Mouse (Mus musculus) midbrain, postnatal 0 days (tissue): ENCODE data around the gene Ctdnep1. TPM values are rescaled to one million over a fixed set of nuclear protein-coding genes. Genes with fewer than 3 reads are reported as not detected.

Experiments used
- ATAC-seq: fragments of 200-750 bp; cut with Nextera tagmentation; 2 replicates; pipeline ENCODE4 v1.8.0; 2017; ENCODE audit warnings: moderate number of reproducible peaks, mild to moderate bottlenecking, moderate TSS enrichment, moderate library complexity; ENCODE audit not compliant: low FRiP score
- DNase-seq: peaks from one replicate; pipeline ENCODE4 v3.0.0-alpha.2; 2015; ENCODE audit warnings: low spot score
- H3K27ac ChIP-seq: fragments of 300-500 bp; sonication (generic); 2 replicates; pipeline ENCODE4 v1.5.1; 2014; ENCODE audit warnings: low read depth, mild to moderate bottlenecking, low read length, mixed read lengths
- H3K27me3 ChIP-seq: fragments of 300-500 bp; sonication (generic); 2 replicates; pipeline ENCODE4 v1.6.1; 2014; ENCODE audit warnings: low read length, control low read depth, mixed read lengths; ENCODE audit not compliant: insufficient read depth
- H3K36me3 ChIP-seq: fragments of 300-500 bp; sonication (generic); 2 replicates; pipeline ENCODE4 v1.6.1; 2014; ENCODE audit warnings: low read length, control low read depth, mixed read lengths; ENCODE audit not compliant: insufficient read depth
- H3K4me1 ChIP-seq: fragments of 300-500 bp; sonication (generic); 2 replicates; pipeline ENCODE4 v1.6.1; 2014; ENCODE audit warnings: mild to moderate bottlenecking, control low read depth, antibody characterized with exemption, low read length, mixed read lengths; ENCODE audit not compliant: insufficient read depth
- H3K4me2 ChIP-seq: fragments of 300-500 bp; sonication (generic); 2 replicates; pipeline ENCODE4 v1.6.1; 2014; ENCODE audit warnings: low read depth, mild to moderate bottlenecking, low read length, mixed read lengths; ENCODE audit not compliant: poor library complexity, severe bottlenecking
- H3K4me3 ChIP-seq: fragments of 300-500 bp; sonication (generic); 2 replicates; pipeline ENCODE4 v1.5.1; 2014; ENCODE audit warnings: low read depth, mild to moderate bottlenecking, low read length, moderate library complexity
- H3K9ac ChIP-seq: fragments of 300-500 bp; sonication (generic); replicated peaks from 2 replicates; pipeline ENCODE4 v1.6.1; 2014; ENCODE audit warnings: mild to moderate bottlenecking, low read length, moderate library complexity, mixed read lengths; ENCODE audit not compliant: poor library complexity, severe bottlenecking
- H3K9me3 ChIP-seq: fragments of 300-500 bp; sonication (generic); 2 replicates; pipeline ENCODE4 v1.6.1; 2016; ENCODE audit warnings: low read length, control low read depth
- CTCF ChIP-seq: IDR thresholded peaks from 2 replicates; pipeline ENCODE4 v1.5.1; 2016; ENCODE audit warnings: antibody characterized with exemption, mild to moderate bottlenecking
- WGBS: fragments of 180-500 bp; shearing (Covaris S2); extraction: QIAGEN DNeasy Blood & Tissue Kit; methylation state at CpG from one replicate; pipeline ENCODE4 v1.1.7; 2014; 5-methylcytosine and 5-hydroxymethylcytosine counted together
- polyA plus RNA-seq: library from polyadenylated mRNA; unstranded; fragments of >200 nt; fragmentation: Nextera tagmentation; extraction: Ambion mirVana; gene quantifications from 2 replicates; pipeline ENCODE4 v1.2.1, GENCODE M21; 2015
- total RNA-seq: library from RNA; depleted of rRNA; stranded (reverse); fragments of >200 nt; gene quantifications from 2 replicates; pipeline ENCODE4 v1.2.3, GENCODE M21; 2014

Ctdnep1 gene
- total and polyA plus RNA-seq, 2 experiments from 2014 or later, result 22.3 to 39.6 TPM

DNA sequence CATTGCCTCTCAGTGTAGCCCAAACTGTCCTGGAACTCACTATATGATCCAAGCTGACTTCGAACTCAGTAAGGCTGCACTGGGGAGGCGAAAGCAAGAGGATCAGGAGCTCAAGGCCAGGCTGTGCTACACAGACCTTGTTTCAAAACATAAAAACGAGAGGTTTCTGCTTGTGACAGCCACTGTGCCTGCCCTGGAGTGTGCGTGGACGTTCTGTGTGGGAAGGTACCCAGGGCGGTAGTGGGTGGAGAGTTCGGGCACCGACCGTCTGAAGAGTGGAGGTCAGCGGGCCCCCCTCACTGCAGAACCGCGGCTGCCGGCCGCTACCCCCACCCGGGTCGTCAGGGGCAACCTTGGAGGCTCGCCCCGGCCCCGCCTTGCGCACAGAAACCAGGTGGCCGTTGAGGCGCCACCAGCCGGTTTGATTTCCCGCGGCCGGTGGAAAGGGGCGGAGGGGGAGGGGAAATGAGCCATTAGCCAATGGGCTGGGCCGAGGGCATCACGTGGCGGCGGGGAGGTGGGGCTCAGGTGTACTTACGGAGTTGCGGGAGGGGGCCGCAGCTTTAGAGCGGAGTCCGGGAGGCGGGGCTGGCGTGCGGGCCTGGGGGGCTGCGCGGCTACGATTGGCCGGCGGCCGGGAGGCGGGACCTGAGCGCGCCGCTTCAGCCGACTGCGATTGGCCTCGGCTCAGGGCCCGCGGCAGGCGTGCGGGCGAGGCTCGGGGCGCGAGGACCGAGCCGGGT lies 45.6 kb upstream of the Ctdnep1 start, which contains the start of gene Ybx2:
Ybx2 (plus strand) TSS at position 660 of the 743 bp plus-strand sequence.
- H3K9ac ChIP-seq, result peak within 1 kb of the TSS; percentile 67
- H3K9me3 ChIP-seq, result no peaks in the 10 kb centered on the region
- 2% methylated on average over 38 of the region's 62 CpGs for WGBS
- TF ChIP-seq CTCF, result peak; percentile 34; the same call in 1 of the 2 replicates
- H3K36me3 ChIP-seq, result no peaks in the 10 kb centered on the region
- H3K27ac ChIP-seq, result no peak within 1 kb of the TSS
- H3K27me3 ChIP-seq, result peaks cover 3% of the 10 kb centered on the region; the same call in 1 of the 2 replicates
- DNase-seq (peak; percentile 94), ATAC-seq (peak; percentile 93)
- peak within 1 kb of the TSS; percentile 54 for H3K4me3 ChIP-seq
- peak within 1 kb of the TSS; percentile 99 for H3K4me2 ChIP-seq
- H3K4me1 ChIP-seq, result no peaks in the 10 kb centered on the region

DNA sequence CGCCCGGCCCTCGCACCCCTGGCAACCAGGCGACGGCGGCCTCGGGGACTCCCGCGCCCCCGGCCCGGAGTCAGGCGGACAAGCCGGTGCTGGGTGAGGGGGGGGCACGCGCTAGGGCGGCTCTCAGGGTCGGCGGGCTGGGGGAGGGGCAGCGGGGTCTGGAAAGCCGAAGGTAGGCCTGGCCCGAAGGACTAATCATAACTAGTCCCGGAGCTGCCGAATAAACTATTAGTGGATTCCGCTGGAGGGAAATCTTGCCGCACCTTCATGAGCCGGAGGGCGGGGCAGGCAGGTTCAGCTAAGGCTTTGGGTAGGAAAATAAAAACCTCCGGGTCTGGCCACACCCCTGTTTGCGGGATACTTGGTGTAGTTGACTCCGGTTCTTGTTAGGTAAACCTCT lies 44.8 kb upstream of the Ctdnep1 start:
- DNase-seq (no peak), ATAC-seq (no peak)
- no peak for TF ChIP-seq CTCF

DNA sequence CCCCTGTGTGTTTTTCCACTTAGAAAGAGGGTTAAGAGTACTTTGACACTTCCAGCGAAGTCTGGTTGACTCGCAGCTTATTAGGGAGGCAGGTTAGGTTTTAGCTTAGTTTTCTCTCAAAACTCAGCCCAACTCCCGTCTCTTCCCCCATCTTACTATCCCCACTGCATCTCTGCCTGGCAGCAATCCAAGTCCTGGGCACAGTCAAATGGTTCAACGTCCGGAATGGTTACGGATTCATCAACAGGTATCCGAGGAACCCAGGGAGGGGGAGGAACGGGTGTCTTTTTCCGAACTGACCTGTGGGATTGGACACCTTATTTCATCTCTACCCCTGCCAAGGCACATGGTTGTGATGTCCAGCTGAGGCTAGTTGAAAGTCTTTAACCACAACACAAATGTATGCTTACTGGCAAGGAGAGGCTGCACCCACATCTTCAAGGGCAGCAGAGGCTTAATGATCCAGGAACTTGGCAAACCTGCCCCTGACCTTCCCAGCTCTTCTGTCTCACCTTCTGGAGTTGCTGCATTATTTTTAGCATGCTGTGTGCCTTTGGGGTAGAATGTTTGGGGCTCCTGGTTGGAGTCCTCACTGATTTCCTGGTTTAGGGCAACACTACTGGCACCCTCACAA lies 44.1 kb upstream of the Ctdnep1 start:
- H3K4me2 ChIP-seq, result peak overlapping the region; percentile 99
- peaks cover 3% of the 10 kb centered on the region; the same call in 1 of the 2 replicates for H3K27me3 ChIP-seq
- no peak overlapping the region for H3K9ac ChIP-seq
- no peaks in the 10 kb centered on the region for H3K4me1 ChIP-seq
- peak overlapping the region; percentile 54 for H3K4me3 ChIP-seq
- 42% methylated on average over 9 of the region's 9 CpGs for WGBS
- H3K36me3 ChIP-seq, result no peaks in the 10 kb centered on the region
- no peak for TF ChIP-seq CTCF
- H3K27ac ChIP-seq, result no peak overlapping the region
- DNase-seq, result no peak
- H3K9me3 ChIP-seq, result no peaks in the 10 kb centered on the region
- no peak for ATAC-seq

More for the DNA sequence above, 44.8 kb upstream of the Ctdnep1 start:
- Histone ChIP-seq H3K4me3 (peak overlapping the region; percentile 54), H3K9me3 (no peaks in the 10 kb centered on the region), H3K9ac (peak overlapping the region; percentile 67), H3K4me2 (peak overlapping the region; percentile 99), H3K27me3 (peaks cover 3% of the 10 kb centered on the region; the same call in 1 of the 2 replicates), H3K4me1 (no peaks in the 10 kb centered on the region), H3K36me3 (no peaks in the 10 kb centered on the region), H3K27ac (no peak overlapping the region)
- whole genome bisulfite sequencing, result 2% methylated on average over 29 of the region's 30 CpGs

DNA sequence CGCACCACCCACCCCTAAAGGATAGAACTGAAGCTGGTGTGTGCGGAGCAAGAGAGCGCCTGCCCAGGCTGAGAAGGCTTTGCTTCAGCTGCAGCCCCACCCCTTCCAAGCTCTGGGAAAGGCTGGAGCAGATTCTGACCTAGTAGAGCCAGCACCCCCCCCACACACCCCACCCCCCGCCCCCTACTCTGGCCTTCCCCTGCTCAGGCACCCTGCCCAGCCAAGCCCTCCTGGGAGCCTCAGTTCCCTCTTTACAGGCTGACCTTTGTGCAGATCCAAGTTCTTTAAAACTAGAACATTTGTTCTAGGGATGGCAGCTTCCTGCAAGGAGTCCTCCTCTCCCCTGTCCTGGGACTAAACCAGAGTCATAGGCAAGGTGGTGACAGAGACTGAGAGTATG lies 43.6 kb upstream of the Ctdnep1 start:
- H3K4me2 ChIP-seq, result no peak overlapping the region
- no peak for DNase-seq

DNA sequence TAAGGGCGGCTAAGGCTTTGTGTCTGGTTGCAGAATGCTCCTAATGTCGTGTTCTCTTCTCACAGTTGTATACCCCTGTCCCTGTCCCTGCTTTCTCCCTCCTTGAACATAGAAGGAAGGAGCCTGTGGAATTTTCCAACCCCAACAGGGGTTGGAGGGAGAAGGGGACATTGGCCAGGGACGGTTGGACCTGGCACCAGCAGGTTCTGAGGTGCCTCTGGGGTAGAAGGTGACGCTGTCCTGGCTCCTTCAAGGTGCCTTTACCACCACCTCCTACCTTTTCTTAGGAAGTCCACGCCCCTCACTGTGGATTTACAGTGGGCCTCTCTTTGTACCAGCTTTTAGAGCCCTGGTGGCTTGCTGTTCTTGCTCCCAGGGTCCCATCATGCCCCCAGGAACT lies 43.1 kb upstream of the Ctdnep1 start:
- H3K27ac ChIP-seq, result no peak overlapping the region
- H3K9ac ChIP-seq, result no peak overlapping the region
- no peak for ATAC-seq
- H3K4me3 ChIP-seq, result no peak overlapping the region
- no peaks in the 10 kb centered on the region for H3K4me1 ChIP-seq
- H3K27me3 ChIP-seq, result peaks cover 3% of the 10 kb centered on the region; the same call in 1 of the 2 replicates
- no peak for DNase-seq
- H3K36me3 ChIP-seq, result no peaks in the 10 kb centered on the region
- 71% methylated on average over 5 of the region's 5 CpGs for WGBS
- H3K9me3 ChIP-seq, result no peaks in the 10 kb centered on the region
- no peak for TF ChIP-seq CTCF
- H3K4me2 ChIP-seq, result no peak overlapping the region

More for the DNA sequence above, 43.6 kb upstream of the Ctdnep1 start:
- no peak overlapping the region for H3K4me3 ChIP-seq
- peaks cover 3% of the 10 kb centered on the region; the same call in 1 of the 2 replicates for H3K27me3 ChIP-seq
- no peak overlapping the region for H3K9ac ChIP-seq
- H3K4me1 ChIP-seq, result no peaks in the 10 kb centered on the region
- no peaks in the 10 kb centered on the region for H3K9me3 ChIP-seq
- ATAC-seq, result no peak
- no peaks in the 10 kb centered on the region for H3K36me3 ChIP-seq
- TF ChIP-seq CTCF, result no peak
- WGBS, result 39% methylated on average over 4 of the region's 4 CpGs
- H3K27ac ChIP-seq, result no peak overlapping the region
